In the genomic region with DNA sequence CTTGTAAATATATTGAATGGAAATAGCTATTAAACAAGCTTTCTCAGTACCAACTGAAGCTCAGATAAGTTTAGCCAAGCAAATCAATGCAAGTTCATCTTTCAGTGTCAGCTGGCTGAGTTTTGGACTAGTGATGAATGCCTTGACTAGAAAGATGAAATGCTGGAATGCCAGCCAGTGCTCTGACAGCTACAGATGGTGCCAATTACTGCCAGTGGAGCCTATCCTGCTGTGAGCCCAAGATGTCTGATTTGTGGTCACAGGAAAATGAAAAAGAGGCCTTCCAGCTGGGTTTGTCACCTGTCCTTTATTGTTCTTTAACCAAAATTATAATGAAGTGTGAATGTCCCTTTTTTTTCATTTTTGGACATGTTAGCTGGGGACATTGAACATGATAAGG, we compare ENCODE assay signal across 14 mouse cellular contexts.
DNase-seq lines count a peak whose midpoint lies in the region; ATAC-seq and TF ChIP-seq lines count a peak whose summit lies in the region.
"Had no signal": no experiment of that assay in that cellular context is flagged by ENCODE, and none has a peak within 500 bp of the region (broad histone marks: within the 10 kb centered on the region; RNA-seq: fewer than 3 reads in every experiment).

No protein-coding gene starts in this region.

- H3K27ac ChIP-seq in midbrain, postnatal 0 days (ENCODE audit: low read depth, low read length): no peak overlapping the region
- no peak overlapping the region for H3K27ac ChIP-seq in midbrain, embryonic 11.5 days (ENCODE audit: low read depth, low read length)
- H3K27ac ChIP-seq in intestine, embryonic 15.5 days: no peak overlapping the region
- H3K27ac ChIP-seq: heart, embryonic 13.5 days; limb, embryonic 13.5 days had no signal

- peak; percentile 4 for DNase-seq in embryo, embryonic 10 days (ENCODE audit: low spot score)
- no peak for DNase-seq in embryo, embryonic 9.5 days (ENCODE audit: extremely low spot score)
- peak; percentile 63 for DNase-seq in midbrain, postnatal 0 days (ENCODE audit: low spot score)
- no peak for DNase-seq in midbrain, embryonic 11.5 days (ENCODE audit: low spot score, missing footprints)
- peak; percentile 1 for DNase-seq in embryo, embryonic 11 days
- DNase-seq in retina, postnatal 1 day: peak; percentile 0
- no peak for DNase-seq in urinary bladder, postnatal 10 days (ENCODE audit: low spot score)
- DNase-seq: adrenal gland, postnatal 10 days; lung, postnatal 14 days had no signal

- no peaks in the 10 kb centered on the region for H3K9me3 ChIP-seq in midbrain, postnatal 0 days (ENCODE audit: low read length)
- H3K9me3 ChIP-seq in midbrain, embryonic 11.5 days (ENCODE audit: control insufficient read depth, low read length): no peaks in the 10 kb centered on the region
- H3K9me3 ChIP-seq in intestine, embryonic 15.5 days: no peaks in the 10 kb centered on the region
- H3K9me3 ChIP-seq: heart, embryonic 13.5 days; limb, embryonic 13.5 days had no signal

- no peak for TF ChIP-seq CTCF in midbrain, postnatal 0 days (IDR thresholded peaks at IDR 0.05)

- no peak overlapping the region for H3K4me2 ChIP-seq in midbrain, postnatal 0 days (ENCODE audit: low read depth, low read length, poor library complexity, severe bottlenecking)
- no peak overlapping the region for H3K4me2 ChIP-seq in midbrain, embryonic 11.5 days
- H3K4me2 ChIP-seq in intestine, embryonic 15.5 days (replicated peaks): no peak overlapping the region
- H3K4me2 ChIP-seq: heart, embryonic 13.5 days; limb, embryonic 13.5 days had no signal

- H3K4me3 ChIP-seq in midbrain, postnatal 0 days (ENCODE audit: low read depth, low read length): no peak overlapping the region
- no peak overlapping the region for H3K4me3 ChIP-seq in midbrain, embryonic 11.5 days (ENCODE audit: low read depth, low read length)
- H3K4me3 ChIP-seq in intestine, embryonic 15.5 days (replicated peaks): no peak overlapping the region
- H3K4me3 ChIP-seq: heart, embryonic 13.5 days; limb, embryonic 13.5 days; myocyte had no signal

- no peaks in the 10 kb centered on the region for H3K36me3 ChIP-seq in midbrain, postnatal 0 days (ENCODE audit: insufficient read depth, low read length)
- no peaks in the 10 kb centered on the region for H3K36me3 ChIP-seq in midbrain, embryonic 11.5 days (ENCODE audit: control insufficient read depth, insufficient read depth, low read length)
- H3K36me3 ChIP-seq in intestine, embryonic 15.5 days: no peaks in the 10 kb centered on the region
- H3K36me3 ChIP-seq: heart, embryonic 13.5 days; limb, embryonic 13.5 days had no signal

- no peak overlapping the region for H3K9ac ChIP-seq in midbrain, postnatal 0 days (replicated peaks; ENCODE audit: low read length, poor library complexity, severe bottlenecking)
- H3K9ac ChIP-seq in midbrain, embryonic 11.5 days (ENCODE audit: low read length): no peak overlapping the region
- no peak overlapping the region for H3K9ac ChIP-seq in intestine, embryonic 15.5 days
- H3K9ac ChIP-seq: heart, embryonic 13.5 days; limb, embryonic 13.5 days had no signal

- no peaks in the 10 kb centered on the region for H3K27me3 ChIP-seq in midbrain, postnatal 0 days (ENCODE audit: insufficient read depth, low read length)
- no peaks in the 10 kb centered on the region for H3K27me3 ChIP-seq in midbrain, embryonic 11.5 days (ENCODE audit: control insufficient read depth, insufficient read depth, low read length)
- H3K27me3 ChIP-seq in intestine, embryonic 15.5 days (replicated peaks): no peaks in the 10 kb centered on the region
- H3K27me3 ChIP-seq: heart, embryonic 13.5 days; limb, embryonic 13.5 days had no signal

- H3K4me1 ChIP-seq in midbrain, postnatal 0 days (ENCODE audit: insufficient read depth, low read length): no peaks in the 10 kb centered on the region
- H3K4me1 ChIP-seq in midbrain, embryonic 11.5 days (ENCODE audit: control insufficient read depth, insufficient read depth, low read length): no peaks in the 10 kb centered on the region
- no peaks in the 10 kb centered on the region for H3K4me1 ChIP-seq in intestine, embryonic 15.5 days (replicated peaks)
- H3K4me1 ChIP-seq: heart, embryonic 13.5 days; limb, embryonic 13.5 days had no signal

- no peak for ATAC-seq in midbrain, postnatal 0 days (ENCODE audit: low FRiP score)
- ATAC-seq in midbrain, embryonic 11.5 days (ENCODE audit: low FRiP score): no peak
- no peak for ATAC-seq in intestine, embryonic 15.5 days
- ATAC-seq: intestine, postnatal 0 days had no signal

Comparison
In these comparisons a context has a peak if more than half of its experiments do, and no peak if none do; other contexts are left out.
1. DNase-seq: peak in embryo, embryonic 10 days (single experiment), midbrain, postnatal 0 days (single experiment), embryo, embryonic 11 days (single experiment) and retina, postnatal 1 day (single experiment); none in embryo, embryonic 9.5 days (single experiment), midbrain, embryonic 11.5 days (single experiment) and urinary bladder, postnatal 10 days (single experiment).